Mouse (Mus musculus) mesoderm, embryonic 11.5 days (tissue): ENCODE results near the gene Naip2.
"Not testable (repeated sequence)": the region's sequence is repeated elsewhere in the genome, so short reads cannot be mapped to it uniquely, and the experiment has no call there.

Experiments used
- DNase-seq: peaks from one replicate; pipeline ENCODE4 v3.0.0-alpha.2; 2012; ENCODE audit warnings: low read depth, low spot score

Naip2 gene

GRCm38 (mm10) chr13:100201659-100202333 is at the start of gene Naip2:
Naip2 (minus strand) TSS chr13:100202092.
- not testable (repeated sequence) for DNase-seq

DNA sequence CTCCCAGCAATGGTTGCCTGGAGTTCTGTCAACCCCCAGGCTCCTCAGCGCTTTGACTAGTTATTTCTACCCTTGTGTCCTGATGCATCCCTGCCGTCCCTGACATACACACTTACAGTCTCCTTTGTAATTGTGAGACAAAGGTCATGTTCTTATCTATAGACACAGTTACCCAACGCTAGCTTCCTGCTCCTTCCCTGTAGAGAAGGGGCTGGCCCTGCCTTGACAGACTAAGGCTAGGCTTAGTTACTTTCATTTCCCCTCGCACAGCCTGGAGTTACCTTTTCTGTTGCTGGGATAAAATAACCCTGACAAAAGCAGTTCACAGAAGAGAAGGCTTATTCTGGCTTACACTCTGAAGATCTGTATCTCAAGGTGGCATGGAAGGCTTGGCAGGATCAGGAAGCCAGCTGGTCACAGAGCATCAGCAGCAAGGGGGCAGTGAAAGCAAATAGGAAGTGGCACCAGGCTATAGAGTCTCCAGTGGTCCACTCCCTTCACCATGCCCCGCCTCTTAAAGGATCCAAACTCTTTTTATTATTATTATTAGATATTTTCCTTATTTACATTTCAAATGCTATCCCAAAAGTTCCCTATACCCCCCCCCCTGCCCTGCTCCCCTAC is 45.1 kb upstream of the Naip2 start:
- DNase-seq: not testable (repeated sequence)

DNA sequence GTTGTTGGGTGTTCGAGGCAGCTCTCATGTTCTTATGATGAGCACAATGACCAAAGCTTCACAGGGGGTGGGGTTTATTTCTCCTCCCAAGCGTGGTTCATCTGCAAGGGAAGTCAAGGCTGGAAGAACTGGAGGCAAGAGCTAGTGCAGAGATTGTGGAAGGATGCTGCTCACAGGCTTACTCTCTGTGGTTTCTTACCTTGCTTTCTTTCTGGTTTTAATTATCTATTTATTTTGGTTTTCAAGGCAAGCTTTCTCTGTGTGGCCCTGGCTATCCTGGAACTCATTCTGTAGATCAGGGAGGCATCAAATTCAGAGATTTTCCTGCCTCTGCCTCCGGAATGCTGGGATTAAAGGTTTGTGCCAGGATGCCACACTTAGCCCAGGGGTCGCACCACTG is 44.3 kb upstream of the Naip2 start, which contains the start of gene Naip5:
Gene Naip5, minus strand, starts transcription at position 101 of the 400 bp plus-strand sequence.
- not testable (repeated sequence) for DNase-seq

DNA sequence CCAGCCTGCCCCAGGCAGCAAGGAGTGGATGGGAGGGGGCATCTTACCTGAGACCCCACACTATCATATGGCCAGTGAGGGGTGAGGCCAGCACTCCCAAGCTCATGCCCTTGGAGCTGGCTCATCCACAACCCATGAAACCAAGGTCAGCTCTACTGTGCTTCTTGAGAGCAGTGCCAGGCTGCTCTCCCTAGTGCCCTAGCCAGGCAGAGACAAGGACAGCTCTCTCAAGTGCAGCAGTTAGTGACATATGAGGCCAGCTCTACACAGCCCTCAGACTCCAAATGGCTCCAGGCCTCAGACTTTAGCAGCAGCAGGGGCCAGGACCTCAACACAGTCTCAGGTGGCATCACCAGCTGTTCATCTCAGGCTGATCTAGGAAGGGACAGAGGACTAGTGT is 41.8 kb upstream of the Naip2 start:
- DNase-seq: no peak

GRCm38 (mm10) chr13:100213683-100214082 is 11.8 kb upstream of the Naip2 start:
- not testable (repeated sequence) for DNase-seq

- DNase-seq: peak; percentile 69
Observed at GRCm38 (mm10) chr13:100210540-100210939, 8.6 kb upstream of the Naip2 start.

DNA sequence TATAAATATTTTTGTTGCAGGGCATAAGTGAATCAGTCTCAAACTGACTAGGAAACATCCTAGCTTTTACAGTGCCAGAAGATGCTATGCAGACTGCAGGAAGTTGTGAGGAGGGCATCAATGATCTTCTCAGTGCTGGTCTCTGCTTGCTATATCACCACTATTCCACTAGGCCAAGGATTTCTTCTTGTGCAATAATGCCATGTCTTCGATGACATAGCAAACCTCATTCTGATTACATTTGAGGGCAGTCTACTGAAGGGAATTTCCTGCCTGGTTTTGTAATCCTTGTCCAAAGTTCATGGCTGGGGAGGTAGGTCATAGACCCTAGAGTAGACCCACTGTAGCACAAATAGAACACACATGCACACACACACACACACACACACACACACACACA is 1.4 kb upstream of the Naip2 start:
- no peak for DNase-seq

- DNase-seq: no peak
Observed at GRCm38 (mm10) chr13:100200778-100201177, 1.1 kb downstream of the Naip2 start.

DNA sequence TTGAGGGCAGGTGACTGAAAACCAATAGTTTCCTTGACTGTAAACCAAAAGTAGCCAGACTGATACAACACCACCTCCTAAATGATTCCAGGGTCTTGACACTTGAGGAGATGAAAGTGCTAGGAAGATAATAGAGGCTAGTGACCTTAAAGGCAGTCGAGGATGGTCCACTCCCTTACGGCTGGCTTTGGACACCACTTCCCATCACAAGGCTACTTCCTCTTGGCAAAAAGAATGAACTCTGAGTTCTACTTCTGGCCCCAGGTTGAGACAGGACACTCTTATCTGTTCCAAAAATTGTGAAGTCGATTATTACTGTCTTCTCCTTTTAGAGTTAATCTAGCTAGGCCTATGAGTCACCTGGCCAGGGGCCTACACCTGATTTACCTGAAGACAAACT is 6.5 kb downstream of the Naip2 start:
- no peak for DNase-seq

DNA sequence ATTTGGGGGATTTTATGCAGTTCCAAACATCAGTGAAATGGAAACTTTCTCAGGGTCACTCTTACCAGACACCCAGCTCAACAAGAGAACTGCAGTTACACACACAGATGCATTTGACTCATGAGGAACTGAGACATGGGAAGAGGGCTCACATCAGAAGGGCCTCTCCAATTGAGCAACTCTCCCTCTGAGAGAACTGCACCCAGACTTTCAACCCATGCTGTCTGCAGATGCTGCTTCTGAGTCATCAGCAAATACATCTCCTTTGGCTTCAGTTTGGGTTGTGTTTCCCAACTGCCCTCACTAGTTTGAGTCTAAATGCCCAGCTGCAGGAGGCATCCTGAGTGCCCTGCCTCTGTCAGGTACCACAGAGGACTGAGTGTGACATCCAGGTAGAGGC is 18.8 kb downstream of the Naip2 start:
- DNase-seq: not testable (repeated sequence)

DNA sequence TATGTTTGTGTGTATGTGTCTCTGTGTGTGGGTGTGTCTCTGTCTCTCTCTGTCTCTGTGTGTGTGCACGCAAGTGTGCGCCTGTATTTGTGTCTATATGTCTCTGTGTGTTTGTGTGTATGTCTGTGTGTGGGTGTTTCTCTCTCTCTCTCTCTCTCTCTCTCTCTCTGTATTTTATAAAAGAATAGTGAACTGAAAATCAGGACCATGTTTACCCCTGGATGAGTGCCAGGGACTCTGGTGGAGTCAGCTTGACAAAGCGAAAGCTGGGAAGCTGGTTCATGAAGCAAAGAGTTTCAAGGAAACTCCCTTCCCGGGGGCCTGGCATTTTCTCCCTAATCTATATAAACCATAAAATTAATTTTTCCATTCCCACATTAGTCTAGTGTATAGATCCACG is 27.5 kb downstream of the Naip2 start:
- not testable (repeated sequence) for DNase-seq

GRCm38 (mm10) chr13:100166378-100166777 is 35.5 kb downstream of the Naip2 start:
- peak; percentile 2 for DNase-seq

- not testable (repeated sequence) for DNase-seq
Observed at GRCm38 (mm10) chr13:100162467-100162866, 39.4 kb downstream of the Naip2 start.

DNA sequence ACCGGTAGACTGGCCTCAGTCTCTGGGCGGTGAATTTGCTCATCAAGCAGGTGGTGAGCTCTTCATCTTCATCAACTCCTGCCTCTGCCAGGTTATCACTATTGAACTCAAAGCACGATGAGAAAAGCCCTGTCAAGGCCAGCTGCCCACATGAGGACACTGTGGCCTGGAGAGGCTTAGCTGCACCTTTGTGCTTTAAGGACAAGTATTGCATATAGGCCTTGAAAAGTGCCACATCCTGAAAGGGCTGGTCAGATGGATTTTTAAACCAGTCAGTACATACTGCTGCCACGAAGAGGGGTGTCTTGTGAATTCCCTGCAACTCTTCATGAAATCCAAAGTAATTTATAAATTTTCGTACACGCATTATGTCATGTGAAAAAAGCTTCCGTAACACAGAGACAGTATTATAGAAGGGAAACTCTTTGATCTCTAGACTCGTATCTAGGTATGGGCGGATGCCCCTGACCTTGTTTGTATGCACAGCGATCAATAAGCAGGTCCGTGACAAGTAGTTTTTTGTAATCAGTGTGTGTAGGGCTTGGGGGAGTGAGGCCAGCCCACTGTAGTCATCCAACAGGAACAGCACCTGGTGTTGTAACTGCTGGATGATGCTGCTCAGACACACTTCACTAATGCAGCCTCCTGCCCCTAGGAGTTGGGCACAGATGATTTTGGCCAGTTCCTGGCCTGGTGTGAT is 40.6 kb downstream of the Naip2 start:
- DNase-seq: not testable (repeated sequence)

DNA sequence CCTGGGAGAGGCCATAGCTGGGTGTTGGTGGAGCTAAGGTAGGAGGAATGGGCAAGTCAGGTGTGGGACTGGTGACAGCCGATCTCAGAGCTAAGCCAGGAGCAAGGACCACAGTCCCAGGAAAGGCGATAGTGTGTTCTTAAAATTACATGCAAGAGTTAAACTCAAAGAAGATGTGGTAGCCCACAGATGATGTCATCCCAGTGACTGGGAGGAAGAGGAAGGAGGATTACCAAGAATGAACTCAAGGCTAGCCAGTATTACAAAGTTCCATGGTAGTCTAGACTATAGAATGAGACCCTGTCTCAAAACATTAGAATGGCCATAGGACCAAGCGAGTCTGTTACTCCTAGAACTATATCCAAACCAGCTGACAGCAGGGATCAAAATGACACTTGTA is 45.3 kb downstream of the Naip2 start:
- no peak for DNase-seq

- no peak for DNase-seq
Observed at GRCm38 (mm10) chr13:100152659-100153058, 49.2 kb downstream of the Naip2 start.

DNA sequence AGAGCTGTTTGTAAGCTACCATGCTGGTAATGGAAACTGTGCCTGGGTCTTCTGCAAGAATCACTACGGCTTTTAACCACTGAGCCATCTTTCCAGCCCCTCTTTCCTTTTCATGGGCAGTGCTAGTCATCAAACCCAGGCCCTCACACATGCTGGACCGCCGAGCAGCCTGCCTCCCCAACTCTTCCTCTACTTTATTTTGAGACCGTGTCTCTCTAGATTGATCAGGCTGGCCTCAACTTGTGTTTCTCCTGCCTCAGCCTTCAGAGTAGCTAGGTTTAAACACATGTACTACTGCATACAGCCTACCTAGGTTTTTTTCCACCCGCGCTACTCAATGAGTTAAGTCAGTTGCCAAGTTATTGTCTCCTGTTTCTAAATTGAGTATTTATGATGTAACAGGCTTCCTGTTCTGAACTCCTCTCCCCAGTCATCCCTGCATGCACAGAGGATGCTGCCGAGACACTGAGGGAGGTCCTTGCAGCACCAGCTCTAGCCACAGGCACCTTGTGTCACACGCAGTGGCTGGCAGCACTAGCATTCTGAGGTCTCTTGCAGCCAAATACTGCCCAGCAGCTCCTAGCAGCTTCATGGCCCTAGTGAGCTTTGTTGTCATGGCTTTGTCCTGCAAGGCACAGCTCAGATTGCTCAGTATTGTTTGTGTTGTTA is 60.1 kb downstream of the Naip2 start:
- no peak for DNase-seq

DNA sequence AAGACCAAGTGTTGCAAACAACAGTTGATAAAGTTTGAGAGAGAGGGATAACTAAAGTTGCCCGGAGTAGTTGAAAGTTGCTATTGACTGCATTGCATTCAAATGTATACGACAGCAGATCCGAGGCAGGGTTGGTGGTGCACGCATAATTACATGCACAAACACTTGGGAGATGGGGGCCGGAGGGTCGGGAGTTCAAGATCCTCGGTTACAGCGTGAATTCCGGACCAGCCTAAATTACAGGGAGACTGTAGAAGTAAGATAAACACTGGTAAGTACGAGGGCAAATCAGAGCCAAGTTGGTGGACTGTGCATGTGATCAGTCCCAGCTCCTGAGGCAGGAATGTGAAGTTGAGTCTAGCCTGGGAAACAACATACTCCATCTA is 76.6 kb downstream of the Naip2 start:
- DNase-seq: no peak

- peak; percentile 94 for DNase-seq
Observed at GRCm38 (mm10) chr13:100124423-100125257, 77.3 kb downstream of the Naip2 start, which contains the start of gene Smn1. Smn1 (plus strand) TSS chr13:100124852.

GRCm38 (mm10) chr13:100123970-100124369 is 77.9 kb downstream of the Naip2 start:
- DNase-seq: no peak
